Mouse (Mus musculus) adrenal gland, adult (tissue): ENCODE measurements around the gene Olfr107.

Experiments
- DNase-seq, 2 experiments: peaks; one replicate each; pipeline ENCODE4 v3.0.0; 2022 to 2023; ENCODE audit warnings: low spot score in 1 of 2; ENCODE audit not compliant: inconsistent age in 2 of 2

The Olfr107 gene

DNA sequence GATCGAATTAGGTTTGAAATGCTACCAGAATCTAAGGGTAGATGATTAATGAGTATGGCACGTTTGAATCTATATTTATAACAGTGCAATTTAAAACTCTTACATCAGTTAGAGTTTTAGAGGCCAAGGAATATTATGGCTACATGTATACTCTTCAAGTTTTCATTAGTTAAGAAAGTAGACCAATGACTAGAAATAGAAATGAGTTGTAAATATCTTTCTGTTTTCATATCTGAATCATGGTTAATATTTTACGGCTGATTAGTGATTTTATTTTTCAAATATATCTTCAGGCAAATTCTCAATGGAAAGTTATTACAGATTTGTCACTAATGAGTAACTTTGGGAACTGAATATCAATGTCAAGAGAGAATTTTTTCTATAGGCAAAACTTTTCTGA lies at the start of gene Olfr107:
Olfr107 (plus strand) TSS at position 301 of the 400 bp plus-strand sequence.
- no peak for DNase-seq

DNA sequence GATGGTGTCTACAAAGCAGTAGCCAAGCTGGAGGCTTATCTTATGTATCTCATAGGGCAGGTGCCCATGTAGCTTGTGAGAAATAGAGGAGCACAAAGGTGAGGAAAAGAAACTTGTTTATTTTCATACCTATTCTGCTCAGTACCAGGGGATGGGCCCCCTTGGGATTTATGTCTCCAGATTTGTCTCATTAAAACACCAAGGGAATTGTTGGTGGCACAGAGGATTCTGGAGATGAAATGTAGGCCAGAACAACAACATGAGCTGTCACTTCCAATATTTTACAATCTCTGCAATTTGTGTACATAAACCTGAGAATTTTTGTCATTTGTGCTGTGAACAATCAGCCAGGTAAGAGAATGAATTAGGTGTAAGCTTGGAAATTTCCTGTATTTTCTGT lies 39.7 kb upstream of the Olfr107 start, which contains the start of gene Olfr104-ps:
Olfr104-ps (plus strand) TSS at position 301 of the 400 bp plus-strand sequence.
- no peak for DNase-seq

DNA sequence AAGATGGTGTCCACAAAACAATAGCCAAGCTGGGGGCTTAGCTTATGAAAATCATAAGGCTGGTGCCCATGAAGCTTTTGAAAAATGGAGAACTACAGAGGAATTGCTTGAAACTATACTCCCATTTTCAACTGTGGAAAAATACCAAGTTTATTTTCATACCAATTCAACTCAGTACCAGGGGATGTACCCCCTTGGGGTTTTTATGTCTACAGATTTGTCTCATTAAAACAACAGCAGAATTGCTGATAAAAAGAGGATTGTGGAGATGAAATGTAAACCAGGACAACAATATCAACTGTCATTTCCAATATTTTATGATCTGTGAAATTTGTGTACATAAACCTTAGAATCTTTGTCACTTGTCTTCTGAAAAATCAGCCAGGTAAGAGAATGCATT lies 20.3 kb upstream of the Olfr107 start, which contains the start of gene Olfr105-ps:
Olfr105-ps (plus strand) TSS at position 301 of the 400 bp plus-strand sequence.
- no peak for DNase-seq

DNA sequence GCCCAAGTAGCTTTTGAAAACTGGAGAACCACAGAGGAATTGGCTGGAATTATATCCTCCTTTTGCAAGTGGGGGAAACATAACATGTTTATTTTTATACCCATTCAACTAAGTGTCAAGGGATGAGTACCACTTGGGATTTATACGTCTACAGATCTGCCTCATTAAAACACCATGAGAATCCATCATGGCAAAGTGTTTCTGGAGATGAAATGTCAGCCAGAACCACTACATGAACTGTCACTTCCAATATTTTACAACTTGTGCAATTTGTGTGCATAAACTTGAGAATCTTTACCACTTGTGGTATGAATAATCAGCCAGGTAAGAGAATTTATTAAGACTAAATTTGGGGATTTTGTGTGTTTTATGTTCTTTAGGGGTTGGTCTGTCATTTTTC lies 8.9 kb upstream of the Olfr107 start, which contains the start of gene Olfr106-ps:
Olfr106-ps (plus strand) TSS at position 301 of the 400 bp plus-strand sequence.
- DNase-seq: no peak

DNA sequence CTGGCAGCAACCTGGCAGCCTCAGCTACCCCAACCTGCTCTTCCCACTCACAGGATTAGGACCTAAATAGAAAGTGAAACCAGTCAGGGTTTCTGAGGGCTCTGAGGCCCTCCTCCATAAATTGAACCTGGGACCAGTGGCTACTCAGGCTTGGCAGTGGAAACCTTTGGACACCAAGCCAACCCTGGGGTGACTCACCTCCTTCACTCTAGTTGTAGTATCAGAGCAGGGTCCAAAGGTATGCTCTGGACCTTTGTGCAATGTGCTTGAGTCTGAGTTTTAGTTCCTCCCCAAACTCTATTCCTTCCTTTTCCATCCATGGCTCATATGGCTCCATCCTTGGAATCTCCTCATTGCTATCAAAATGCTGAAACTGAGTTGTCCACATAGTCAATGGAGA lies 14.4 kb downstream of the Olfr107 start:
- no peak for DNase-seq

DNA sequence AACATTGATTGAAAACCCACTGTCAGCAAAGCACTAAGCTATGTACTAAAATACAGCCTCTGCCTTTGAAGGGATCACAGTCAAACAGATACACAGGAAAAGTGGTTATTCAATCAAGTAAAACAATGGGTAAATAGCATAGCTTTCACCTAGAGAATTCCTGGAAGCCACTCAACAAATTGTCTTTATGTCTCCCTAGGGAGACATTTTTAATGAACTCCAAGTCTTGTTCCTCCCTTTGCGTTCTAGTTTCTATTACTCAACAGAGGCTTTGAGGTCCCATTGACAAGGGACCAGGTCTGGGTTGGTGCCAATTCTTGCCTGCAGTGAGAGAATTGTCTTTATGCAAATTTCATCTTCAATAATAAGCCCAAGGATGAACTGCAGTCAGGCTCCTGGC lies 46.2 kb downstream of the Olfr107 start, which contains the start of gene Olfr108:
Olfr108 (plus strand) TSS at position 301 of the 400 bp plus-strand sequence.
- DNase-seq: no peak
